Mouse (Mus musculus) naive thymus-derived CD4-positive, alpha-beta T cell, adult 5 months (primary cell): ENCODE results near the gene Rnf222. TPM values are rescaled to one million over a fixed set of nuclear protein-coding genes. Genes with fewer than 3 reads are reported as not detected.

Experiments
- polyA plus RNA-seq: library from polyadenylated mRNA; unstranded; fragments of 100-300 nt; shearing (Covaris generic); gene quantifications from one replicate; pipeline ENCODE4 v1.2.1, GENCODE M21; 2017

The Rnf222 gene
- polyA plus RNA-seq: not detected

DNA sequence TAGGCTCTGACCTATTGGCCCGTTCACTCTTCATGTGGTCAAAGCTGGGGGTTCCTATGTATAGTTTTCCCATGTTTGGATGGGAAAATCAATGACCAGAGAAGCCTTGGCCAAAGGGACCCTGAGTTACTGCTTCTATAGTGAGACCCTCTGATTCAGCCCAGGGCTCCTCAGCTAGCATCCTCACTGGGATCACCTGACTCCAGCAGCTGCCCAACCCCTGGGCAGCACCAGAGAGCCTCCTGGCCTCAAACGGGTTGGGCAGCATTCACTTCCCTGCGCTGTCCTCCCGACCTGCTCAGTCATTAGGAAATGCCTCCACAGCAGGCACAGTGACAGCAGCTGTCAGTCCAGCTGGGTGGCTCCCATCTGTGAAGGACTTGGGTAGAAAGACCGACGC, at the start of gene Rnf222:
Gene Rnf222 (plus strand): TSS at position 301 of the 400 bp plus-strand sequence.

DNA sequence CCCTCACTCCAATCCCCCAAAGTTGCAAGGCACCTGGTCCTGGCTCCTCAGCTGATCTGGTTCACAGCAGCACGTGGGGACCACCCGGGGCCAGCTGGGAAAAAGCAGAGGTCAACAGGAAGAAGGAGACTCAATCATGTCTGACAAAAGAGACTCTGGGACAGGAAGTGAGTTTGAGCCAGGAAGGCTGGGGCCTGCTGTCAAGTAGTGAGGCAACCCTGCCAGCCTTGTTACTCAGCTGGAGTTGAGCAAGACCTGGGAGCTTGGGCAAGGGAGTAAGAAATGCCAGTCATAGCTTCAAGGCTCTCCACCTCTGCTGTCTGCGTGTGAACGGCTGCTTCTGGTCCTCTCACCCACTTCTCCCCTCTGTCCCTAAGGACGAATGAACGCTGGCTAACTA, 16.6 kb upstream of the Rnf222 start, which contains the start of gene Ndel1:
Gene Ndel1 (minus strand): TSS at position 111 of the 400 bp plus-strand sequence.

DNA sequence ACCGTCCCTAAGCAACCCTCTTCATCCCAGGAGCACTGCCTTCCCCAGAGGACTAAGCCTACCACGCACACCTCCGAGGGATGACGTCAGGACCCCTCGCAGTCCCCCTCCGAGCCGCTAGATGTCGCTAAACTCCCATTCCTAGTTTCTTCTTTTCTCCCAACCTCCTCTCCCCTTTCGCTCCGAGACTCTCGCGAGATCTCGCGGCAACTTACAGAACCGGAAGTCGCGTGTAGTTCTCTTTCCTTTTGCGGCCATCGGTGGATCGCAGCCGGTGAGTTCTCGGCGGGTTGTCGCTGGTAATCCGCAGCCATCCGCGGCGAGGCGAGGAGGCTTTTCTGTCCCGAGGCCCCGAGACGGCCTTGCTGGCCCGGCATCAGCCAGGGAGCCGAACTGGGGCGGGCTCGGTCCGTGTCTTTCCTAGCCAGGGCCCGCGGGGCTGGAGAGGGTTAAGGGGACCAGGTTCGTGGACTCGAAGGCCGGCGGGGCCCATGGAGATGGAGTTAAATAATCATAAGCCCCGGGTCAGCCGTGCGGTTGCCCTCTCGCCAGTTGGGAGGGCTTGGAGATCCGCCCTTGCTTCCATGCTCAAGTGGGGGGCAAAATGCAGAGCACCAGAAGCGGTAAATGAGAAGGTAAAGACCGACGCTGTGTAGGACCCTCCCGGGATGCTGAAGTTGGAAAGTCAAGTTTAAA, 13.1 kb downstream of the Rnf222 start, which contains the start of gene Rpl26:
Gene Rpl26 (plus strand): TSS at position 233 of the 696 bp plus-strand sequence.

DNA sequence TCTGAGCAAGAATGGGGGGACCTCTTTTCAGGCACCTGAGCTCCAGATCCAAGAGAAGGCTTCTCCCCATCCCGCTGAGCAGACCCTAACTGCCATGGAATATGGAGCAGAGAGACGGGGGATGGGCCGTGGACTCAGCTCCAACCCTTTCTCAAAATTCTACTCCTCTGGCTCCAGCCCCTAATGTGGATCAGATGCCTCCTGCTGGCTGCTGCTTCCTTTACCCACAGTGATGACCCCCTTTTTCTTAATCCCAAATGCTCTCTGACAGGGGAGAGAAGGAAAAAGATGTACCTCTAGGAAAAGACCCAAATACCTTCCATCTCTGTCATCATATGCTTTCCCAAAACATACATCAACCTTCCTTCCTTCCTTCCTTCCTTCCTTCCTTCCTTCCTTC, 38.6 kb downstream of the Rnf222 start, which contains the start of gene Odf4:
Gene Odf4 (minus strand): TSS at position 101 of the 400 bp plus-strand sequence.

Other genes with a start within 250 kb of the Rnf222 start
- gene Myh10, start 197.0 kb upstream of the Rnf222 start, polyA plus RNA-seq: 2.9 TPM
- gene Ndel1, start 16.7 kb upstream of the Rnf222 start, polyA plus RNA-seq: 150 TPM
- gene Rpl26, start 13.0 kb downstream of the Rnf222 start, polyA plus RNA-seq: 1,162 TPM
- 0.32 TPM for gene Odf4, start 38.5 kb downstream of the Rnf222 start, polyA plus RNA-seq
- 0.19 TPM for gene Arhgef15, start 68.9 kb downstream of the Rnf222 start, polyA plus RNA-seq
- 10.2 TPM for gene Slc25a35, start 79.6 kb downstream of the Rnf222 start, polyA plus RNA-seq
- gene Rangrf, start 86.6 kb downstream of the Rnf222 start, polyA plus RNA-seq: 10.0 TPM
- gene Pfas, start 119.9 kb downstream of the Rnf222 start, polyA plus RNA-seq: 2.6 TPM
- 22.0 TPM for gene Ctc1, start 127.4 kb downstream of the Rnf222 start, polyA plus RNA-seq
- gene Aurkb, start 157.1 kb downstream of the Rnf222 start, polyA plus RNA-seq: 0.25 TPM
- gene Borcs6, start 171.2 kb downstream of the Rnf222 start, polyA plus RNA-seq: 3.8 TPM
- 4.3 TPM for gene Tmem107, start 182.3 kb downstream of the Rnf222 start, polyA plus RNA-seq
- gene Vamp2, start 199.9 kb downstream of the Rnf222 start, polyA plus RNA-seq: 265 TPM
- 80.9 TPM for gene Per1, start 206.7 kb downstream of the Rnf222 start, polyA plus RNA-seq
- gene Hes7, start 231.9 kb downstream of the Rnf222 start, polyA plus RNA-seq: not detected
- not detected for gene 9130213A22Rik, start 234.0 kb downstream of the Rnf222 start, polyA plus RNA-seq
- 0.07 TPM for gene Aloxe3, start 237.3 kb downstream of the Rnf222 start, polyA plus RNA-seq